Mouse (Mus musculus) 3T3-L1 (cell line): ENCODE data around the gene Rps9.
"Not testable (repeated sequence)": the region's sequence is repeated elsewhere in the genome, so short reads cannot be mapped to it uniquely, and the experiment has no call there.

Source experiments
- DNase-seq: peaks from one replicate; pipeline ENCODE4 v3.0.0-alpha.2; 2015; ENCODE audit warnings: low read depth, low spot score

The Rps9 gene

GRCm38 (mm10) chr7:3694949-3695305 lies 8.9 kb upstream of the Rps9 start:
- DNase-seq: peak; percentile 30

- DNase-seq: no peak
Measured at GRCm38 (mm10) chr7:3698471-3698870, 5.3 kb upstream of the Rps9 start.

- DNase-seq: no peak
Measured at GRCm38 (mm10) chr7:3703148-3703878, 480 bp upstream of the Rps9 start.

- no peak for DNase-seq
Measured at GRCm38 (mm10) chr7:3704475-3704874, 682 bp downstream of the Rps9 start.

GRCm38 (mm10) chr7:3705461-3705860 lies 1.7 kb downstream of the Rps9 start:
- not testable (repeated sequence) for DNase-seq

GRCm38 (mm10) chr7:3705911-3706310 lies 2.1 kb downstream of the Rps9 start:
- DNase-seq: no peak

GRCm38 (mm10) chr7:3706343-3706934 lies 2.6 kb downstream of the Rps9 start:
- peak; percentile 23 for DNase-seq

- peak; percentile 15 for DNase-seq
Measured at GRCm38 (mm10) chr7:3707027-3707426, 3.2 kb downstream of the Rps9 start.

- peak; percentile 16 for DNase-seq
Measured at GRCm38 (mm10) chr7:3707568-3708413, 4.0 kb downstream of the Rps9 start.

GRCm38 (mm10) chr7:3708447-3708980 lies 4.7 kb downstream of the Rps9 start:
- peak; percentile 10 for DNase-seq

GRCm38 (mm10) chr7:3709000-3709399 lies 5.2 kb downstream of the Rps9 start:
- DNase-seq: no peak

- no peak for DNase-seq
Measured at GRCm38 (mm10) chr7:3712264-3712942, 8.6 kb downstream of the Rps9 start.

DNA sequence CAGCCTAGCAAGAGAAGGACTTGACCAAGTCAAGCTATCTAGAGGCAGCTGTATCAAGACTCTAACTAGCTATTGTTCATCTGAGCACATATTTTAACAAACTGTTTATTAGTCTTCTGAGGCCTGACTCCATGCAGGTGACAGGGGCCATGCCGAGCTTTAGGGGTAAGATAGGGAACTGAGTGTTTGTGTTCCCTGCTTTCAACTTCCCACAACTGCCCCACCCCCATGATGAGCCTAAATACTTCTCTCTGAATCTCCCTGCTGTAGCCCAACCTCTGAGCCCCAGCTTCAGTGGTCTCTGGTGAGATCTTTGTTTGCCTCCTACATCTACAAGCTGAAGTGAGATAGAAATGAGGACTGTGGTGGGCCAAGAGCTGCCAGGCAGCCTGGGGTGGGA lies 11.5 kb downstream of the Rps9 start:
- DNase-seq: no peak

- DNase-seq: not testable (repeated sequence)
Measured at GRCm38 (mm10) chr7:3720268-3720667, 16.5 kb downstream of the Rps9 start, which contains the start of gene Pirb. Gene Pirb (minus strand): TSS chr7:3720391.

DNA sequence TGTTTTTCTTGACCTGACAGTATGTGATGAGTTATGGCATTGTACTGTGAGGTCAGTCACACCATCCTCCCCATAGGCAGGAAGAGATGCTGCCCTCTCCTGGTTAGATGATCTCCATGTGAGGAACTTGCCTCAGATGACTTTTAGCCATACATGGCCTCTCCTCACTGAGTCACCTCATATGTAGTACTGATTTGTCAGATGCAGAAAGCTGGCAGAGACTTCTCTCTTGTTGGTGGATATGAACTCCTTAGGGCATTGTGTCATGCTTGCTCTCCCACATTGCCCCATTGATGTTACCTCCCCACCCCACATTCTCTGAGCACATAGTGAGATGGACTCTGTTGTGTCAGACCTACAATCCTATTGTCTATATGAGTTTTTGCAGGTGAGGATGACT lies 21.7 kb downstream of the Rps9 start:
- not testable (repeated sequence) for DNase-seq

DNA sequence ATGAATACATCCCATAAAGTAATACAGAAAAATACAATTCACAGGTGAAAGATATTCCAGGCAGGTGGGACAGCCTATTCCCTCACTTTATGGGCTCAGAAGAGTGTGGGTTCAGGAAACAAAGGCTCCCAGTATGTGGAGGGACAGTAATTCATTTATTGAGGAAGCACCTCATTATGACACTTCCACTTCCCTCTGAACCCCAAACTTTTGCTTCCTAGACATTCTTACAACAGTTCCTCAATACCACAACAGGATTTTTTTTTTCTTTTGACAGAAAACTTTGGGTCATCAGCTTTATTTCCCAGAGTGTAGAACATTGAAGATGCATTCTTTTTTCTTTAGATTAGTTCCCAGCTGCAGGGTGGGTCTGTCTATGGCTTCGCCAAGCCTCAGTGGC lies 28.9 kb downstream of the Rps9 start:
- DNase-seq: not testable (repeated sequence)
